Mouse (Mus musculus) liver, embryonic 12.5 days (tissue): ENCODE data around the gene Krt19. TPM values are rescaled to one million over a fixed set of nuclear protein-coding genes. Genes with fewer than 3 reads are reported as not detected.

Source experiments
- ATAC-seq: fragments of 200-750 bp; cut with Nextera tagmentation; 2 replicates; pipeline ENCODE4 v1.8.0; 2017; ENCODE audit warnings: moderate number of reproducible peaks, mild to moderate bottlenecking, moderate library complexity
- H3K27ac ChIP-seq: fragments of 300-500 bp; sonication (generic); 2 replicates; pipeline ENCODE4 v1.5.1; 2016; ENCODE audit warnings: mild to moderate bottlenecking
- H3K27me3 ChIP-seq: fragments of 300-500 bp; sonication (generic); replicated peaks from 2 replicates; pipeline ENCODE4 v1.6.1; 2016; ENCODE audit warnings: mild to moderate bottlenecking, moderate library complexity
- H3K36me3 ChIP-seq: fragments of 300-500 bp; sonication (generic); 2 replicates; pipeline ENCODE4 v1.6.1; 2016; ENCODE audit warnings: mild to moderate bottlenecking, moderate library complexity
- H3K4me1 ChIP-seq: fragments of 300-500 bp; sonication (generic); 2 replicates; pipeline ENCODE4 v1.6.1; 2016
- H3K4me2 ChIP-seq: fragments of 300-500 bp; sonication (generic); 2 replicates; pipeline ENCODE4 v1.6.1; 2016; ENCODE audit warnings: mild to moderate bottlenecking, moderate library complexity
- H3K4me3 ChIP-seq: fragments of 300-500 bp; sonication (generic); 2 replicates; pipeline ENCODE4 v1.5.1; 2016; ENCODE audit warnings: mild to moderate bottlenecking, moderate library complexity
- H3K9ac ChIP-seq: fragments of 300-500 bp; sonication (generic); 2 replicates; pipeline ENCODE4 v1.6.1; 2016; ENCODE audit warnings: mild to moderate bottlenecking, moderate library complexity
- H3K9me3 ChIP-seq: fragments of 300-500 bp; sonication (generic); replicated peaks from 2 replicates; pipeline ENCODE4 v1.6.1; 2016; ENCODE audit warnings: mild to moderate bottlenecking, moderate library complexity
- WGBS: fragments of 180-500 bp; shearing (Covaris S2); methylation state at CpG from one replicate; pipeline ENCODE4 v1.1.7; 2016; ENCODE audit not compliant: insufficient replicate concordance; 5-methylcytosine and 5-hydroxymethylcytosine counted together
- polyA plus RNA-seq: library from polyadenylated mRNA; unstranded; fragments of >200 nt; fragmentation: Nextera tagmentation; extraction: Ambion mirVana; gene quantifications from 2 replicates; pipeline ENCODE4 v1.2.1, GENCODE M21; 2016

Gene Krt19
- polyA plus RNA-seq, 1 experiment from 2014 or later = 6.7 TPM

DNA sequence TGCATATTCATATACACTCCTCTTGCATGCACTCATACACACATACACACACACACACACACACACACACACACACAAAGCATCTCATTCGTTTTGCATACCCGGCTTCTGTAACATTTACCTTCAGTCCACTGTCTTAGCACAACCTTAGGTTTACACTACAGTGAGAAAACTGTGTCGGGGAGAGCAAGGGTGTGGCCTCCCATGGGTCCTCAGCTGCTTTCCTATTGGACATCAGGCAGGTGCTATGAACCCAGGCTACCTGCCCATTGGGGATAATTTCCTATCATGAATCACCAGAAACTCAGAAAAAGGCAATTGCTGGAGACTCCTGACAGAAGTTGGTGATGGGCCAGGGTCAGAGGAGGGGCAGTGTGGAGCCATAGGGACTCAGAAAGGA lies 8.9 kb upstream of the Krt19 start:
- Histone ChIP-seq H3K27me3 (no peaks in the 10 kb centered on the region), H3K4me3 (no peak overlapping the region), H3K4me1 (no peaks in the 10 kb centered on the region), H3K9ac (no peak overlapping the region), H3K9me3 (no peaks in the 10 kb centered on the region), H3K36me3 (no peaks in the 10 kb centered on the region), H3K4me2 (no peak overlapping the region), H3K27ac (no peak overlapping the region)
- ATAC-seq = no peak
- WGBS = 59% methylated on average over 3 of the region's 3 CpGs

DNA sequence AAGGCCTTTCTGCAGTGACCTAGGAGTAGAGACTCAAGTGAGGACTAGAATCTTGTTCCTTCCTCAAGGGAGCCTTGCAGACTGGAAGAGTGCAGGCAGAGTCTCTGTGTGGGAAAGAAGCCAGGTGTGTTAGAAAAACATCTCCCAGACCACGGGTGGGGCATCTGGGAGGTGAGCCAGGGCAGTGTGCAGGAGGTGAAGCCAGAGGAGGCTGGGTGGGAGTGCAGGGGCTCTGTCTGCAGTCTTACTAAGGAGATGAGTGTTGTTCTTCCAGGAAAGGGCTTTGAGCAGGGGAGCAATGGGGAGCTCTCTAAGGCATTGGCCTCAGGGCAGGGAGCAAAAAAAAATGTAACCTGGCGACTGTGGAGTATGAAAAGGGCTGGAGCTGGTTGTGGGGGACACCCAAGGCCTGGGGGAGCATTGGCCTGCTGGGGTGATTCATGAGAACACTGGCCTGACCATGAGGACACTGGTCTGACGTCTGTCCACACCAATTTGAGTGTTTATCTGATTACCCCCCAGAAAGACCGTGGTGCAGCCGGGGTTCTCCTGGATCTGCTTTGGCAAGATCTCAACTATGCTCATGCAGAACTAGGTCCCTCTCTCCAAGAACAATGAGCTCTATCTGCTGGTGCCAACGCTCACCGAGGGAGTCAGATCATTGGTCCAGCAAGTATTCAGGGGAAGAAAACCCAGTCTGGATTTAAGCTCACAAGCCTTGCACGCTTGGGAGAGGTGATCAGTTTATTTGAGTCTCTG lies 7.2 kb upstream of the Krt19 start:
- ATAC-seq = no peak
- Histone ChIP-seq H3K36me3 (no peaks in the 10 kb centered on the region), H3K4me3 (no peak overlapping the region), H3K27ac (no peak overlapping the region), H3K4me2 (no peak overlapping the region), H3K4me1 (no peaks in the 10 kb centered on the region), H3K27me3 (no peaks in the 10 kb centered on the region), H3K9me3 (no peaks in the 10 kb centered on the region), H3K9ac (no peak overlapping the region)
- 47% methylated on average over 8 of the region's 8 CpGs for WGBS

DNA sequence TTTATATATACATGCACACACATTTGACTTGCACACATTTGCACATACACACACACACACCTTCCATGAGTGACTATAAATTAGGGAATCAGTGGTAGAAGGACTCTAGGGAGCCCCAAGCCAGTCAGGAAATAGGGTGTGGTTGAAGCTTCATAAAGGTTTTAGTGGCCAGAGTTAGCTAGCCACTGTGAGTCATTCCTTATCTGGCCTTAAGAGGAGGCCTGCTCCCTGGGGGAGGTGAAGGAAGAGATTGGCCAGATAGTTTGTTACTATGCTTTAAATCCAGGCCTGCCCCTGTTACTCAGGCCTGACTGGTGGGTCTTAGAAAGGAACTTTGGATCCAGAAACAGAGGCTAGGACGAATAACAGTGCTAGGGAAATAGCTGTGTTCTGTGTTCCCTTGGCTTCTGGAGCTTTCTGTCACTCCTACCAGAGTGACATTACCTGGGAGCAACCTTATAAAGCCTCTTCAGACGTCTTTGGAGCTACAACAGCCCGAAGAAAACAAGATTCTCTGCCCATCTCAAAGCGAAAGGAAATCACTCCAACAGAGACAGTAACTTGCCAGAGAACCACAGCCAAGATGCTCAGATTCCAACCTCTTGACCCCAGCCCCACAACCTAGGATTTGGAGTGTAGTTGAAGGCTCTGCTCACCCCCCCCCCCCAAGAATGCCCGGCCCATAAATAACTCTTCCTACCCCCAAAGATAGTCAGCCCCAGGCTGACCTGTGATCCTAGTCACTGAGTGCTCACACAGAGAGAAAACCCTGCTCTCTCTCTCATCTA lies 705 bp downstream of the Krt19 start:
- no peak overlapping the region for H3K27ac ChIP-seq
- no peaks in the 10 kb centered on the region for H3K36me3 ChIP-seq
- no peaks in the 10 kb centered on the region for H3K9me3 ChIP-seq
- peaks cover 41% of the 10 kb centered on the region for H3K27me3 ChIP-seq
- H3K9ac ChIP-seq = no peak overlapping the region
- no peak overlapping the region for H3K4me2 ChIP-seq
- H3K4me3 ChIP-seq = no peak overlapping the region
- H3K4me1 ChIP-seq = no peaks in the 10 kb centered on the region; the same call in 1 of the 2 replicates
- 44% methylated on average over 5 of the region's 5 CpGs for WGBS
- ATAC-seq = no peak

DNA sequence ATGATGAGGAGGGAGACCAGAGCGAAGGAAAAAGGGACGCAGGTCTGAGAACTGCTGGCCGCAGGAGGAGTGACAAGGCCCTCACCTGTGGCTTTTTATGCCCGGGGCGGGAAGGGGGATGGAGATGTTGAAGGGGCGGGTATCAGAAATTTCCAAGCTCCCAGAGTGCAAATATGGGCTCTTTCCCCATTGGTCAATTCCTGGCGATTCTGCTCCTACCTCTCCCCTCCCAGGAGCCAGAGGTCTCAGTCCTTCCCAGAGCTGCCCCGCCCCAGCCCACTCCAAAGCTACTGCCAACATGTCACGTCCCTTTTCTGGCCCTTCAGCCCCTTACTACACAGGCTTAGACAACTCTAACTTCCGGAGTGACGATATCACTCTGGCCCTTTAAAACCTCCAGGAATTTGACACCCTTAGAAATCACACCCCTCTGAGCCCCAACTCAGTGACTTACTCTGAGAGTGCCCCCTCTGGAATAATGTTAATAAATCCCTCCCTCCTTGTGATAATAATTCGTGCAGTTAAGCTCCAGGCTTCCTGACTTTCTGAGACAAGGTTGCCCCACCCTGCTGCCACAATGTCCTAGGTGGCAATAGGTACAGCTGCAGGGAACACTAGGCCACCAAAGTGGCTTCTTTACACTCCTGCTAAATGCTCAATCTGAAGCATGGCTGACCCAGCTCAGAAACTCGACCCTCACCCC lies 2.5 kb downstream of the Krt19 start:
- H3K27me3 ChIP-seq = peaks cover 41% of the 10 kb centered on the region
- H3K4me2 ChIP-seq = peak overlapping the region; percentile 47
- H3K4me3 ChIP-seq = peak overlapping the region; percentile 17; the same call in 1 of the 2 replicates
- ATAC-seq = no peak
- no peaks in the 10 kb centered on the region for H3K36me3 ChIP-seq
- H3K9me3 ChIP-seq = no peaks in the 10 kb centered on the region
- H3K9ac ChIP-seq = no peak overlapping the region
- no peak overlapping the region for H3K27ac ChIP-seq
- no peaks in the 10 kb centered on the region; the same call in 1 of the 2 replicates for H3K4me1 ChIP-seq
- 4% methylated on average over 13 of the region's 13 CpGs for WGBS

DNA sequence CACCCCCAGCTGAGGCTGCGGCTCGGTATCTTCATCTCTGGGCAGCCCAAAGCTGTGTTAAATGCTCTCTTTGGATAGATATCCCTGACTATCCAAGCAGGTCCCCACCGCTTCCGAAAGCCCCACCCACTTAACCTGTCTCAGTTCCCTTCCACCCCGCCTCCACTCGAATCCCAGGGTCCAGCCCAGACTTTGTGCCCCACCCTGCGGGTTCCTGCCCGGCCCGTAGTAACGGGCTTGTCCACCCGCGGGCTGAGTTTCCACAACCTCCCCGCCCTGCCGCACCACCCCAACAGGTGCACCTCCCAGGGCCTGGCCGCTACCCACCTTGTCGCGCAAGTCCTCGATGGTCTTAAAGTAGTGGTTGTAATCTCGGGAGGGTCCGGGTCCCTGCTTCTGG lies 3.4 kb downstream of the Krt19 start:
- Histone ChIP-seq H3K4me1 (no peaks in the 10 kb centered on the region; the same call in 1 of the 2 replicates), H3K27ac (no peak overlapping the region), H3K9ac (no peak overlapping the region), H3K9me3 (no peaks in the 10 kb centered on the region), H3K4me3 (peak overlapping the region; percentile 17), H3K27me3 (peaks cover 41% of the 10 kb centered on the region), H3K4me2 (peak overlapping the region; percentile 47), H3K36me3 (no peaks in the 10 kb centered on the region)
- no peak for ATAC-seq
- WGBS = 3% methylated on average over 20 of the region's 20 CpGs

DNA sequence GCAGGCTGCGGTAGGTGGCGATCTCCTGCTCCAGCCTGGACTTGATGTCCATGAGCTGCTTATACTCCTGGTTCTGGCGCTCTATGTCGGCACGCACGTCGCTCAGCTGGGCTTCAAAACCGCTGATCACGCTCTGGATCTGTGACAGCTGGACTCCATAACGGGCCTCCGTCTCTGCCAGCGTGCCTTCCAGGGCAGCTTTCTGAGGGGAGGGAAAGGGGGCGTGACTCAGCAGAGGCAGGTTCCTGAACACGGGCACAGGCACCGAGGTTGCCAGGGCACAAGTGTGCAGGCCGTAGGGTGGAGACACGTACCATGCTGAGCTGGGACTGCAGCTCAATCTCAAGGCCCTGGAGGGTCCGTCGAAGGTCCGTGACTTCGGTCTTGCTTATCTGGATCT lies 7.5 kb downstream of the Krt19 start:
- WGBS = 82% methylated on average over 21 of the region's 21 CpGs
- H3K4me3 ChIP-seq = no peak overlapping the region
- H3K4me2 ChIP-seq = no peak overlapping the region
- H3K4me1 ChIP-seq = no peaks in the 10 kb centered on the region; the same call in 1 of the 2 replicates
- H3K9ac ChIP-seq = no peak overlapping the region
- peaks cover 23% of the 10 kb centered on the region for H3K27me3 ChIP-seq
- ATAC-seq = no peak
- H3K36me3 ChIP-seq = no peaks in the 10 kb centered on the region
- no peak overlapping the region for H3K27ac ChIP-seq
- H3K9me3 ChIP-seq = no peaks in the 10 kb centered on the region

DNA sequence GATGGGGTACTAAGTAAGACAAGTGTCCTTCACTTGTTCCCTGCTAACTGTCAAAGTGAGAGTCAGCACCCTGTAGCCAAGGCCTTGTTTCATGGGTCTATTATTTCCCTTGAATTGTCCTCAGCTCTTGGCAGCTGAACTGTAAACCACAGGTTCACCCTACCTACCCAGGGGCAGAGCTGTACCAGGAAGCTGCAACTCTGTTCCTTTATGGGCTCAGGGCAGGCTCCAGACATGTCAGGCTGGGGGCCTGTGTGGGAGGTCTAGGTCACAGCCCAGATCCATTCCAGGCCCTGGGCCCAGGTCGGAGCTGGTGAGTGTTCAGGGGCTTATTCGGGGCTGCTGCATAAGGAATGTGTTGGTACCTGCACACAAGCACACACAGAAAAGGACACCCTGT lies 9.1 kb downstream of the Krt19 start:
- no peak overlapping the region for H3K27ac ChIP-seq
- H3K4me2 ChIP-seq = no peak overlapping the region
- no peak overlapping the region for H3K4me3 ChIP-seq
- H3K4me1 ChIP-seq = no peaks in the 10 kb centered on the region
- WGBS = 57% methylated on average over 2 of the region's 2 CpGs
- H3K36me3 ChIP-seq = no peaks in the 10 kb centered on the region
- ATAC-seq = no peak
- H3K9me3 ChIP-seq = no peaks in the 10 kb centered on the region
- H3K27me3 ChIP-seq = peaks cover 8% of the 10 kb centered on the region
- no peak overlapping the region for H3K9ac ChIP-seq

DNA sequence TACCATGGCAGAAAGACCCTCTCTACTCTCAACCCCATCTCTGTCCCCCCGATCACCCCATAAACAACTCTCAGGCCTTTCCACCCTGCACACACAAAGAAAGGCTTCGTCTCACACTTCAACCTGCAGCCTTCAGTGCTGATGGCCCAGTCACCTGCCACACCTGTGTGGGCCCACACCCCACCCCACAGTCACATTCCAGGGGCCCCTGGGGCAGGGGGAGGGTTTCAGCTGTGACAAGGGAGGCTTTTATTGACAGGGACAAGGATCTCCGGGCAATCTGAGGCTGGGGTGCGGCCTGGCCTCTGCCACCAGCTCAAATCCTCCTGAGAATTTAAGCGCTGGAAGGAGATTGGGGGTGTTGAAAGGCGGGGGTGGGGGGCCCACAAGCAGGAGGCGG lies 9.7 kb downstream of the Krt19 start:
- no peak overlapping the region for H3K4me3 ChIP-seq
- H3K27ac ChIP-seq = no peak overlapping the region
- H3K36me3 ChIP-seq = no peaks in the 10 kb centered on the region
- no peak overlapping the region for H3K9ac ChIP-seq
- WGBS = 53% methylated on average over 7 of the region's 7 CpGs
- H3K4me1 ChIP-seq = no peaks in the 10 kb centered on the region
- no peak for ATAC-seq
- H3K9me3 ChIP-seq = no peaks in the 10 kb centered on the region
- peaks cover 2% of the 10 kb centered on the region for H3K27me3 ChIP-seq
- H3K4me2 ChIP-seq = no peak overlapping the region

DNA sequence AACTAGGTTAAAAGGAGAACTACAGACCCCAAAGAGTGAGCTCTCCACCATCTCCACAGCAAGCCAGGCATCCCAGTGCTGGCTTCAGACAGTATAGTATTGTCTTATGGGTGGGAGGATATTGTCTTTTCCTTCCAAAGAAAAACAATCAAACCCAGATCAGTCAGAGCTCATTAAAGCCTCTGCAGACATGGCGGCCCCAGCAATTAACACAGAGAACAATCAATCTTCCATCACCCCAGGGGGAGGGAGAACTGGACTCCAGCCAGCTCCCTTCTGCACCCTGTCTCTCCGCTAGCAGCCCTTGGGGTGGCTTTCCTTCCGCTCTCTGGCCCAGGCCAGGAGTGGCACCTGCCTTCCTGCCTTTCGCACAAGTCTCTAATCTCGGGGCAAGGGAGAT lies 10.8 kb downstream of the Krt19 start:
- Histone ChIP-seq H3K36me3 (no peaks in the 10 kb centered on the region), H3K4me2 (no peak overlapping the region), H3K4me3 (no peak overlapping the region), H3K9ac (no peak overlapping the region), H3K9me3 (no peaks in the 10 kb centered on the region), H3K27me3 (no peaks in the 10 kb centered on the region; the same call in 1 of the 2 replicates), H3K4me1 (no peaks in the 10 kb centered on the region), H3K27ac (no peak overlapping the region)
- ATAC-seq = no peak
- 63% methylated on average over 5 of the region's 5 CpGs for WGBS

DNA sequence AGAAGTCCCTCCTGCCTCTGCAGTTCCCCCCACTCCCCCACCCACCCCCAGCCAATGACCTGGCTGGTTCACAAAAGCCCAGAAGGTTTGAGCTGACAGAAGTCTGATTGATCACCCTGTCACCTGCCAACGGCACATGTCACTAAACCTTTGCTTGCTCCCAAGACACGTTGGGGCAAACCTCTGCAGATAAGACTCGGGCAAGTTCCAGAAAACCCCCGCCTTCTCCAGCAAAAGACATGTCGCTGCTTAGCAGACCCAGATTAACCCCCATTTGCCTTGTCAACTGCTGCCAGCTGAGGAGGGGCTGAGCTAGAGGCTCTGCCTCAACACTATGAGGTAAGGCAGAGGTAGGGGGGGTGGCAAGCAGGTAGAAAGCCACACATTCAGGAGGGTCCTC lies 11.9 kb downstream of the Krt19 start:
- Histone ChIP-seq H3K36me3 (no peaks in the 10 kb centered on the region), H3K9ac (no peak overlapping the region), H3K4me1 (no peaks in the 10 kb centered on the region), H3K4me3 (no peak overlapping the region), H3K9me3 (no peaks in the 10 kb centered on the region), H3K27me3 (no peaks in the 10 kb centered on the region; the same call in 1 of the 2 replicates), H3K27ac (no peak overlapping the region), H3K4me2 (no peak overlapping the region)
- ATAC-seq = no peak
- WGBS = 22% methylated on average over 5 of the region's 5 CpGs

DNA sequence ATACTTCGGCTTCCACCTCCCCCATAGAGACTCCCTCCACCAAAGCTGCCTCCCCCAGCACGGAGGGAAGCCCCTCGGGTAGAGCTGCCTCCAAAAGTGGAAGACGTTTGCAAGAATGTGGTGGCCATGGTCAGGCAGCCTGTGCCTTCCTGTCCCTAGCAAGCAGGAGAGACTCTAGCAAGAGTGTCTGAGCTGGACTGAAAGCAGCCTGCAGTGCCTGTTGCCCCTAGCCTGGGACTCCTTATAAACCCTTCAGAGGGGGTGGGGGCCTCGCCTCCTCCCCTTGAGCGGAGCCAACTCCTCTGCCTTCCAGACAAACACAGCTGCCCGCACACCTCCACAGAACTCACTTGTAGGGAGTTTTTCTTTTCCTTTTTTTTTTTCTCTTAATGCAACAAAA lies 12.7 kb downstream of the Krt19 start, which contains the start of gene Krt15:
TSS of gene Krt15 (minus strand) at position 198 of the 400 bp plus-strand sequence.
- WGBS = 51% methylated on average over 7 of the region's 7 CpGs
- H3K9ac ChIP-seq = no peak within 1 kb of the TSS

DNA sequence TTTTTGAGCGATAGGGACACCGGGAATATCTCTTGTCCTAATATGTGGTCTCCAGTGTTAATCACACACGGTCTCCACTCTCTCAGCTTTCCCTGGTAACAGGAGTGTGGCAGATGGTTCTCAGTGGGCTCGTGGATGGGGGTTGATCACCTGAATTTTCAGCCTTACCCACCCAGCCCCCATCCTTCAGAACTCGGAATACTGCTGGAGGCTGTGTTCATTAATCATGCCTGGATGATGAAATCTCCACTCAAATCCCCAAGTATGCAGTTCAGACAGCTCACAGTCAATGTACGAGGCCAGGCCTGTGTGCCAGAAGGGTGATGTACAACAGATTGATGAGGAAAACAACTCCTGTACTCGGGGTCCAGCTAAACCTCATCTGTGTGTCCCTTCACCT lies 23.6 kb downstream of the Krt19 start:
- Histone ChIP-seq H3K4me2 (no peak overlapping the region), H3K9ac (no peak overlapping the region), H3K4me3 (no peak overlapping the region), H3K27ac (no peak overlapping the region), H3K9me3 (no peaks in the 10 kb centered on the region), H3K27me3 (no peaks in the 10 kb centered on the region), H3K36me3 (no peaks in the 10 kb centered on the region), H3K4me1 (no peaks in the 10 kb centered on the region)
- ATAC-seq = no peak
- WGBS = 67% methylated on average over 7 of the region's 7 CpGs

More for the DNA sequence above, 12.7 kb downstream of the Krt19 start, which contains the start of gene Krt15:
- no peaks in the 10 kb centered on the region; the same call in 1 of the 2 replicates for H3K27me3 ChIP-seq
- H3K36me3 ChIP-seq = no peaks in the 10 kb centered on the region
- H3K4me2 ChIP-seq = no peak within 1 kb of the TSS
- no peak within 1 kb of the TSS for H3K27ac ChIP-seq
- no peaks in the 10 kb centered on the region for H3K4me1 ChIP-seq
- no peaks in the 10 kb centered on the region for H3K9me3 ChIP-seq
- no peak for ATAC-seq
- no peak within 1 kb of the TSS for H3K4me3 ChIP-seq
